Mouse (Mus musculus): ENCODE data around the gene Prnp. TPM values are rescaled to one million over a fixed set of nuclear protein-coding genes. Genes with fewer than 3 reads are reported as not detected.

Prnp gene
- total RNA-seq (2023), result 5.6 TPM

DNA sequence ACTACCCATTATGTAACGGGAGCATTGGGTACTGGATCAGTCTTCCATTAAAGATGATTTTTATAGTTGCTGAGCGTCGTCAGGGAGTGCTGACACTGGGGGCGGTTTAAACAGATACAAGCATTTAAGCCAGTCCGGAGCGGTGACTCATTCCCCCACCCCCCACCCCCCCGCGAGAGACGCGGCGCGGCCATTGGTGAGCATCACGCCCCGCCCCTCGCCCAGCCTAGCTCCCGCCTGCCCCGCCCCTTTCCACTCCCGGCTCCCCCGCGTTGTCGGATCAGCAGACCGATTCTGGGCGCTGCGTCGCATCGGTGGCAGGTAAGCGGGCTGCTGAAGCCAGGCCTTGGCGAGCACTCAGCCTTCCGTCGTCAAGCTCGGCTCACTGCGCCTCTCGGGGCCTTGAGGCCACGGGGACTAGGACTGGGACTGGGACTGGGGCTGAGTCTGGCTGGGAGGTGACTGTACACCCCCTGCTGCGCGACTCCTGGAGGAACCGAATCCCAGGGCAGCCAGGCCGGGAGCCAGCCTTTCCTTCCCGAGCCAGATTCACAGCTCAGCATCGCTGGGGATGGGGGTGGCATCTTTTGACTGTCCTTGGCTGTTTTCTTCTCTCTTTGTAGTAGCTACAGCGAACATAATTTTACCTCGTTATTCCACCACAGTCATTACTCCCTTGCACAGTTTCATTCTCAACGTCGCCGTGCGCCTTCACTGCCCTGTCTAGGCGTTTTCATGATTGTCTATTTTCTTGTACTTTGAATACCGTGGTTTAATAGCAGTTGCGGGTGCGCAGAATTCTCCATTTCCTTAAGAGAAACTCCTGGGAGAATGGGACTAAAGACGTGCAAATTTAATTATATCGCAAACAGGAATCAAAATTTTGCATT, at the start of gene Prnp, which contains the start of gene Prn:
Gene Prnp (plus strand): TSS at position 246 of the 890 bp plus-strand sequence.
Gene Prn (plus strand): TSS at position 275 of the 890 bp plus-strand sequence.

GRCm38 (mm10) chr2:131950598-131951095, 40.9 kb downstream of the Prnp start, which contains the start of gene Prnd:
TSS of gene Prnd (plus strand) at chr2:131950861.

Other genes with a start within 250 kb of the Prnp start
- not detected for gene Erv3, start 50.2 kb upstream of the Prnp start, total RNA-seq (2023)
- gene Prn, start within 50 bp of the Prnp start, total RNA-seq (2023), result not detected
- gene Prnd, start 40.9 kb downstream of the Prnp start, total RNA-seq (2023), result not detected
- 208 TPM for gene Rassf2, start 120.3 kb downstream of the Prnp start, total RNA-seq (2023)
- 34.2 TPM for gene Slc23a2, start 235.2 kb downstream of the Prnp start, total RNA-seq (2023)

Measured in CD8-positive naive resting alpha-beta T cell, adult 57 days (primary cell).